Mouse (Mus musculus): ENCODE results near the gene Zmym1.
"Not testable (repeated sequence)": the region's sequence is repeated elsewhere in the genome, so short reads cannot be mapped to it uniquely, and the experiment has no call there.

Zmym1 gene

GRCm38 (mm10) chr4:127027228-127028190 lies 33.4 kb downstream of the Zmym1 start:
- DNase-seq (ENCODE audit: low spot score), result no peak

- no peak for DNase-seq (ENCODE audit: low spot score)
Measured at GRCm38 (mm10) chr4:127026826-127027225, 34.1 kb downstream of the Zmym1 start.

GRCm38 (mm10) chr4:127024240-127024639 lies 36.7 kb downstream of the Zmym1 start:
- no peak for DNase-seq (ENCODE audit: low spot score)

- no peak for DNase-seq (ENCODE audit: low spot score)
Measured at GRCm38 (mm10) chr4:127023201-127023600, 37.8 kb downstream of the Zmym1 start.

- peak; percentile 35 for DNase-seq (ENCODE audit: low spot score)
Measured at GRCm38 (mm10) chr4:127021989-127022626, 38.8 kb downstream of the Zmym1 start.

GRCm38 (mm10) chr4:127021151-127021945 lies 39.6 kb downstream of the Zmym1 start, which contains the start of gene Sfpq:
TSS of gene Sfpq (plus strand) at chr4:127021324.
- peak; percentile 100 for DNase-seq (ENCODE audit: low spot score)

- DNase-seq (ENCODE audit: low spot score), result no peak
Measured at GRCm38 (mm10) chr4:127020411-127021150, 40.4 kb downstream of the Zmym1 start.

GRCm38 (mm10) chr4:127016366-127016765 lies 44.6 kb downstream of the Zmym1 start:
- DNase-seq (ENCODE audit: low spot score), result no peak

GRCm38 (mm10) chr4:127015294-127015993 lies 45.5 kb downstream of the Zmym1 start:
- peak; percentile 77 for DNase-seq (ENCODE audit: low spot score)

- DNase-seq (ENCODE audit: low spot score), result no peak
Measured at GRCm38 (mm10) chr4:127005113-127005936, 55.6 kb downstream of the Zmym1 start.

GRCm38 (mm10) chr4:127004384-127004783 lies 56.6 kb downstream of the Zmym1 start:
- DNase-seq (ENCODE audit: low spot score), result no peak

- DNase-seq (ENCODE audit: low spot score), result no peak
Measured at GRCm38 (mm10) chr4:127000601-127001105, 60.3 kb downstream of the Zmym1 start.

GRCm38 (mm10) chr4:126999372-126999771 lies 61.6 kb downstream of the Zmym1 start:
- not testable (repeated sequence) for DNase-seq (ENCODE audit: low spot score)

Measured in layer of hippocampus, adult 9-10 months (tissue).